Mouse (Mus musculus): ENCODE data around the gene Clip3. TPM values are rescaled to one million over a fixed set of nuclear protein-coding genes. Genes with fewer than 3 reads are reported as not detected.

Clip3 gene
- polyA plus RNA-seq, 1 experiment, result 726 TPM

DNA sequence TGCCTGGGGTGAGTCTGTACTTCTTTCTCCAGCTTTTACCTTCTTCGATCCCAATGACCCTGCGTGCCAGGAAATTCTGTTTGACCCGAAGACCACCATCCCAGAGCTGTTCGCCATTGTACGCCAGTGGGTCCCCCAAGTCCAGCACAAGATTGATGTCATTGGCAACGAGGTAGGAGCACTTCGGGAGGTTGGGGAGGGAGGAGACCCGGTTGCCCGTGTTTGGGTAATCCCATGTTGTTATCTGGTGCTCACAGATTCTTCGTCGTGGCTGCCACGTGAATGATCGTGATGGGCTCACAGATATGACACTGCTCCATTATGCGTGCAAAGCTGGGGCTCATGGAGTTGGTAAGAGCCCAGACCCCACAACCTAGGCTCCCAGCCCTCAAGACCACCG lies 5.3 kb downstream of the Clip3 start:
- no peak for TF ChIP-seq CTCF (IDR thresholded peaks at IDR 0.05; ENCODE audit: borderline replicate concordance, insufficient read depth, low read depth, low read length)
- TF ChIP-seq POLR2A (IDR thresholded peaks at IDR 0.05; ENCODE audit: borderline replicate concordance, insufficient read depth, low read length), result no peak
- peaks cover 30% of the 10 kb centered on the region for H3K4me1 ChIP-seq (ENCODE audit: control insufficient read depth, insufficient read depth, low read length)
- no peaks in the 10 kb centered on the region for H3K27me3 ChIP-seq (ENCODE audit: control insufficient read depth, insufficient read depth, low read length)
- DNase-seq, result peak in 1 of 2 experiments; percentile 32
- no peak overlapping the region for H3K27ac ChIP-seq (ENCODE audit: insufficient read depth, low read length)
- no peak overlapping the region for H3K4me3 ChIP-seq (replicated peaks; ENCODE audit: insufficient read depth, low read depth, low read length)
- WGBS, result 92% methylated on average over 15 of the region's 15 CpGs

GRCm38 (mm10) chr7:30297266-30297665 lies 5.7 kb downstream of the Clip3 start:
- no peak for TF ChIP-seq POLR2A (IDR thresholded peaks at IDR 0.05; ENCODE audit: borderline replicate concordance, insufficient read depth, low read length)
- TF ChIP-seq CTCF (IDR thresholded peaks at IDR 0.05; ENCODE audit: borderline replicate concordance, insufficient read depth, low read depth, low read length), result no peak
- 87% methylated on average over 16 of the region's 16 CpGs for WGBS

GRCm38 (mm10) chr7:30300914-30301313 lies 9.4 kb downstream of the Clip3 start:
- peak; percentile 78 for TF ChIP-seq CTCF (IDR thresholded peaks at IDR 0.05; ENCODE audit: borderline replicate concordance, insufficient read depth, low read depth, low read length)
- TF ChIP-seq POLR2A (IDR thresholded peaks at IDR 0.05; ENCODE audit: borderline replicate concordance, insufficient read depth, low read length), result no peak
- H3K27me3 ChIP-seq (ENCODE audit: control insufficient read depth, insufficient read depth, low read length), result no peaks in the 10 kb centered on the region
- H3K4me1 ChIP-seq (ENCODE audit: control insufficient read depth, insufficient read depth, low read length), result peaks cover 15% of the 10 kb centered on the region
- H3K4me3 ChIP-seq (replicated peaks; ENCODE audit: insufficient read depth, low read depth, low read length), result no peak overlapping the region
- no peak overlapping the region for H3K27ac ChIP-seq (ENCODE audit: insufficient read depth, low read length)
- DNase-seq, result no peak
- 41% methylated on average over 3 of the region's 3 CpGs for WGBS

More at GRCm38 (mm10) chr7:30297266-30297665, 5.7 kb downstream of the Clip3 start:
- peak in 1 of 2 experiments; percentile 42 for DNase-seq
- H3K4me3 ChIP-seq (replicated peaks; ENCODE audit: insufficient read depth, low read depth, low read length), result no peak overlapping the region
- peaks cover 30% of the 10 kb centered on the region for H3K4me1 ChIP-seq (ENCODE audit: control insufficient read depth, insufficient read depth, low read length)
- H3K27ac ChIP-seq (ENCODE audit: insufficient read depth, low read length), result no peak overlapping the region
- H3K27me3 ChIP-seq (ENCODE audit: control insufficient read depth, insufficient read depth, low read length), result no peaks in the 10 kb centered on the region

- H3K27me3 ChIP-seq (ENCODE audit: control insufficient read depth, insufficient read depth, low read length), result no peaks in the 10 kb centered on the region
- H3K27ac ChIP-seq (ENCODE audit: insufficient read depth, low read length), result no peak overlapping the region
- DNase-seq, result no peak
- H3K4me1 ChIP-seq (ENCODE audit: control insufficient read depth, insufficient read depth, low read length), result peaks cover 4% of the 10 kb centered on the region; the same call in 1 of the 2 replicates
- WGBS, result 88% methylated on average over 16 of the region's 16 CpGs
- peak; percentile 48; the same call in 1 of the 2 replicates for TF ChIP-seq CTCF (IDR thresholded peaks at IDR 0.05; ENCODE audit: borderline replicate concordance, insufficient read depth, low read depth, low read length)
- no peak for TF ChIP-seq POLR2A (IDR thresholded peaks at IDR 0.05; ENCODE audit: borderline replicate concordance, insufficient read depth, low read length)
- no peak overlapping the region for H3K4me3 ChIP-seq (replicated peaks; ENCODE audit: insufficient read depth, low read depth, low read length)
Measured at GRCm38 (mm10) chr7:30306083-30306779, 14.7 kb downstream of the Clip3 start.

DNA sequence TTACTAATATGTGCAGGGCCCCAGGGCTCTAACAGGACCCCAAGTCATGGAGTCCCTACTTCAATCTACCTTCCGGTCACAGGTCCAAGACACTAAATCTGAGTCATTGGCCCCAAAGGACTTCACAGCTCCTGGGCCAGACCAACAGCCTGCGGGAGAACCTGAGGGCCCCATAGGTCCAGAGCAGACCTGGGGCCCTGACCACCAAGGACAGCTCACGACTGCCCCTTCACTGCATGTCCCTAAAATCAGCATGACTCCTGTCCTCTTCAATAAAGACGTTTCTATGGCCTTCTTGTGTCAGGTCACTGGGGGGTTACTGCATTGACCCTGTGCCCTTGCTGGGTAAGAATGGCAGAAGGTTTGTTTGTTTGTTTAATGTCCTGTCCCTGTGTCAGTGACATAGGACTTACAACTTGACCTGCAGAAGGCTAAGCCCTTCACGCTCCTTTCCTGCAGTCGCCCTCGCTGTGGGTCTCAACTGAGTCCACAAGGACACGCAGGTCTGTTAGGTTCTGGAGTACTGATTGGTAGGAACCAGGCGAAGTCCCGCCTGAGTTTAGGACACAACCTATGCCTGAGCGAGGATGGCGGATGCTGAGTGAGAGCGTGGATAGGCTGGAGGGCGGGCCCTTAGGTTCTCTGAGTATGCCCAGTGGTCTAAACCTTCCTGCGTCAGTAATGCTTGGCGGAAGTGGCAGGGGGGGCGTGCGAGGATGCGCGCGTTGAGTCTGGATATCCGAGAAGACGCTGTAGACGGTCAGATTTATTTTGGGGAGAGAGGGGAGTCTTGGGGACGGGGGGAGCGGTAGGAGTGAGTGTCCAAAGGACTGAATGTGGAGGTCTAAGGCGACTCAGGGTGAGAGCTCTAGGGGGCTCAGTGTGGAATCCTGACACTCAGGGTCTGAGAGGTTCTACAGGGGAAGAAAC lies 16.8 kb downstream of the Clip3 start, which contains the start of gene Alkbh6:
Gene Alkbh6 (plus strand): TSS at position 642 of the 930 bp plus-strand sequence.
- Histone ChIP-seq H3K27ac (ENCODE audit: insufficient read depth, low read length) (peak within 1 kb of the TSS; percentile 49), H3K27me3 (ENCODE audit: control insufficient read depth, insufficient read depth, low read length) (no peaks in the 10 kb centered on the region), H3K4me3 (replicated peaks; ENCODE audit: insufficient read depth, low read depth, low read length) (peak within 1 kb of the TSS; percentile 80), H3K4me1 (ENCODE audit: control insufficient read depth, insufficient read depth, low read length) (peaks cover 4% of the 10 kb centered on the region; the same call in 1 of the 2 replicates)
- WGBS, result 3% methylated on average over 27 of the region's 27 CpGs
- peak; percentile 94 to 98 for DNase-seq
- peak; percentile 96 for TF ChIP-seq POLR2A (IDR thresholded peaks at IDR 0.05; ENCODE audit: borderline replicate concordance, insufficient read depth, low read length)
- peak; percentile 10; the same call in 1 of the 2 replicates for TF ChIP-seq CTCF (IDR thresholded peaks at IDR 0.05; ENCODE audit: borderline replicate concordance, insufficient read depth, low read depth, low read length)

- peaks cover 11% of the 10 kb centered on the region for H3K4me1 ChIP-seq (ENCODE audit: control insufficient read depth, insufficient read depth, low read length)
- TF ChIP-seq CTCF (IDR thresholded peaks at IDR 0.05; ENCODE audit: borderline replicate concordance, insufficient read depth, low read depth, low read length) (no peak), POLR2A (IDR thresholded peaks at IDR 0.05; ENCODE audit: borderline replicate concordance, insufficient read depth, low read length) (no peak)
- no peak for DNase-seq
- no peak overlapping the region for H3K27ac ChIP-seq (ENCODE audit: insufficient read depth, low read length)
- WGBS, result 56% methylated on average over 15 of the region's 15 CpGs
- H3K4me3 ChIP-seq (replicated peaks; ENCODE audit: insufficient read depth, low read depth, low read length), result peak overlapping the region; percentile 80
- no peaks in the 10 kb centered on the region for H3K27me3 ChIP-seq (ENCODE audit: control insufficient read depth, insufficient read depth, low read length)
Measured at GRCm38 (mm10) chr7:30309395-30310129, 18.0 kb downstream of the Clip3 start.

- no peak overlapping the region for H3K4me3 ChIP-seq (replicated peaks; ENCODE audit: insufficient read depth, low read depth, low read length)
- H3K4me1 ChIP-seq (ENCODE audit: control insufficient read depth, insufficient read depth, low read length), result peaks cover 17% of the 10 kb centered on the region
- TF ChIP-seq CTCF (IDR thresholded peaks at IDR 0.05; ENCODE audit: borderline replicate concordance, insufficient read depth, low read depth, low read length) (no peak), POLR2A (IDR thresholded peaks at IDR 0.05; ENCODE audit: borderline replicate concordance, insufficient read depth, low read length) (no peak)
- 78% methylated on average over 12 of the region's 12 CpGs for WGBS
- DNase-seq, result no peak
- no peaks in the 10 kb centered on the region for H3K27me3 ChIP-seq (ENCODE audit: control insufficient read depth, insufficient read depth, low read length)
- H3K27ac ChIP-seq (ENCODE audit: insufficient read depth, low read length), result no peak overlapping the region
Measured at GRCm38 (mm10) chr7:30310136-30310535, 18.6 kb downstream of the Clip3 start.

Measured in cerebellum, adult 2 months (tissue).